Mouse (Mus musculus): ENCODE data around the gene Olig3.
"Not testable (repeated sequence)": the region's sequence is repeated elsewhere in the genome, so short reads cannot be mapped to it uniquely, and the experiment has no call there.

Olig3 gene

DNA sequence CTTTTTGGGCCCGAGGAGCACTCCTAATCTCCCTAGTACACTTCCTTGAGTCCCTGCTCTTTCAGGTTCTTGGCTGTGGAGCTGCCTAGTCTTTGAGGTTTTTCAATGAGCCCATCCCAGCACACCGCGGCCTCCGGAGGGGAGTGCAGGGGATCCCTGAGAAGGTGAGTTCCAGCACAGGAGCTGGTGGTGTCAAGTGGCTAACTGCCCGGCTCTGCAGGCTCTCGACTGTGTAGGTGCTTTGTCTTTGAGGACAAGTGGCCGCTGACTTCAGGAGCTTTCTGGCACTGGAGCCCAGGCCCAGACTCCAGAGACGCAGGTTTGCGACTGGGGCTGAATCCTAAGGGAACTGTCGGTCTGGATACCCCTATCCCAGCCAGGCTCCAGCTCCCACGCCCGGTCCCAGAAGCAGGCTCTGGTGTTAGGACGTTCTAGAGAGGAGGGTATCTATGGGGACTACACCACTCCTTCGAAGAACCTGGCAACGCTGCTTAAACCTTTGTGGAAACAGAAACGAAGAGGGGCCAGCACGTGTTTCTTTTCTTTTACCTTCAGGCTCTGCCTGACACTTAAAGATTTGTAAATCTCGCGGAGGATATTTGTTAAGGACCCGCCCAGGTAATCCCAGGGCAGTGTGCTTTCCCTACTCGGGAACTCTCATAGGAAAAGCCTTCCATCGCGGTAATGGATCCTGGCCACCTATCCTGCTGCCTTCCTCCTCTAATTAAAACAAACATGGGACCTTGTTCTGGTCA is 5.4 kb downstream of the Olig3 start:
- no peak for DNase-seq (ENCODE audit: low read depth)

DNA sequence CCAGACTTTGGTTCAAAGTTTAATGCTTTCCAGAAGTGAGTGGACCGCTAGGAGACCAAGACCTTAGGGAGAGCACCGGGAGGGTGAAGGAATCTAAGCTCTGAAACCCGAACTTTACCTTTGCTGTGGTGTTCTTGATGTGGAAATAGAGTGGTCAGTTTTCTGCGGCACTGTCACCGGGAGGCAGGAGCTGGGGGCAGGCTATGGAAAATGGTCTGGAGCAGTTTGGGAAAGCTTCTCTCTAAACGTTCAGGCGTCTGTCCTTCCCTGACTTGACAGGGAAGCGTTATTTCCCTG is 5.9 kb downstream of the Olig3 start:
- DNase-seq (ENCODE audit: low read depth) = no peak

DNA sequence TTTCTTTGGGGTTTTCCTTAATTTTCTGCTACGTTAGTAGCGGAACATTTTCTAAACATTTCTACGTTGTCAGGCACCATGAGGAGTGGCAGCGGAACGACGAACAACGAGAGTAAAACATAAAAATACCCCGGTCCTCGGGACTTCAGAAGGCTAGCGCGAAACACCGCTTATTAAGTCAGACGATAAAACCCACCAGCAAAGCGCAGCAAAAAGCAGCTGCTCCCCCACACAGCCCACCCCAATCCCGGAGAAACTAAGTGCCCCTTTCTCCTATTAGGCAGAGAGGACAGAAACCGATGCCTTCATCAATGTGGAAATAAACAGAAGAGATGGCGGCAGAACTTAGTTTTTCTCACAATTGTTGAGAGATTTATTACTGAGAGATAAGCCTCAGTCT is 6.5 kb downstream of the Olig3 start:
- no peak for DNase-seq (ENCODE audit: low read depth)

DNA sequence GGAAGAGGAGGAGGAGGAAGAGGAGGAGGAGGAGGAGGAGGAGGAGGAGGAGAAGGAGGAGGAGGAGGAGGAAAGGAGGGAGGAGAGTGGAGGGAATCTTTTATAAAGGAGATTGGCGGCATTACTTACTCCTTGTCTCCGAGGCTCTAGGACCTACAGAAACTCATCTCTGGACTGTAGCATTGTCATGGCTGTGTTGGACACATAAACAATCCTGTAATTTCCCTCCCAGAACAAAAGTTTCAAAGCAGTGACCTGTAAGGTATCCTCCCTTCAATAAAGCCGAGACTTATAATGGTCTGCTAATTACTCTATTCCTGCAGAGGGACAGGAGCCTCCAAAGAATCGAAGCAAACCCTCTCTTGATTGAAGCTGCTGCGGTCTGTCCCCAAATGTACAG is 7.0 kb downstream of the Olig3 start:
- no peak for DNase-seq (ENCODE audit: low read depth)

DNA sequence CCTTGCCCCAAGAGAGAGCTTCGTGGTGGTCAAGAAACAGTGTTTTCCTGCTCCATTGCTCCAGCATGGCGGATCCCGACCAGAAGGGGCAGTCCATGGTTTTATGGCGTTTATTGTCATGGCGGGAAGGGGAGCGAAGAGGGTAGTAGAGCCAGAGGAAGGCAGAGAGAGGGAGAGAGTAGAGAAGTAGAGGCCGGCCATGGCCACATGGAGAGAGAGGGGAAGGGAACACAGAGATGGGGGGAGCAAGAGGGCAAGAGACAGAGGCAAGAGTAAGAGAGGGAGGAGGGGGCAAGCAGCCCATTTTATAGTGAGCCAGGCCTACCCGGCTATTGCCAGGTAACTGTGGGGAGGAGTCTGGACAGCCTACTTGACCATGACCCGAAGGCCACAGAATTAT is 12.8 kb downstream of the Olig3 start:
- no peak for DNase-seq (ENCODE audit: low read depth)

DNA sequence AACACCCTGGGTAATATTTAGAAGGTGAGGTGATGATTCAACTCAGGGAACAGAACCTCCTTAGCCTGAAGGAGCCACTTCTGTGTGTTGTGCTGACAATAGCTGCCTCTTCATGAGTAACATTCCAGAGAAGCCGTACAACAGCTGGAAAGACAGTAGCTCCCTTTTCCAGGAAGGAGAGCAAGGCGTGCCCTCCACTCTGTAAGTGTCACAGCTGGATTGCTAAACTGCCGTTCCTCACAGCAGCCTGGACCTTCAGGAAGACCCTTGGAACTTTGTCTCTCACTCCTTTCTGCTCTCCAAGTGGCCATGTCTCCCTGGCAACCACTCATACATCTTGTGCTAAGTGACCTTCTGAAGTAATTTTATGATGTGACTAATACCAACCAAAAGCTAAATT is 13.8 kb downstream of the Olig3 start:
- DNase-seq (ENCODE audit: low read depth) = no peak

DNA sequence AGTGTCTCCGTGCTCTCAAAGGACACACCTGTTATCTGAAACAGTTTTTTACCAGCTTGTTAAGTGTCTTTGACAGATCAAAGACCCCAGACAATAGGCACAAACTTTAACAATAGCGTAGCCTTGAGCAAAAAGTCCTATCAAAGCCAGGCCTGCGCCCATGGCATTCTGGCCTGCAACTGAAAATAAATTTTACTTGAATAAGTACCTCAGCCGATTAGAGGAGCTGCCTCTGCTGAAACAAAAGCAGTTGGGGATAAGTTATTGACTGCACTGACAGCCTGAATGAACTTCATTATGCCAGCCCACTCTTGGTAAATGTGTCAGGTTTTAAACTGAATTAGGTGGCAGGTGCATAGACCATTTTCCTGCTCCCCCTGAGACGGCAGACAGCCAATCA is 15.9 kb downstream of the Olig3 start:
- no peak for DNase-seq (ENCODE audit: low read depth)

DNA sequence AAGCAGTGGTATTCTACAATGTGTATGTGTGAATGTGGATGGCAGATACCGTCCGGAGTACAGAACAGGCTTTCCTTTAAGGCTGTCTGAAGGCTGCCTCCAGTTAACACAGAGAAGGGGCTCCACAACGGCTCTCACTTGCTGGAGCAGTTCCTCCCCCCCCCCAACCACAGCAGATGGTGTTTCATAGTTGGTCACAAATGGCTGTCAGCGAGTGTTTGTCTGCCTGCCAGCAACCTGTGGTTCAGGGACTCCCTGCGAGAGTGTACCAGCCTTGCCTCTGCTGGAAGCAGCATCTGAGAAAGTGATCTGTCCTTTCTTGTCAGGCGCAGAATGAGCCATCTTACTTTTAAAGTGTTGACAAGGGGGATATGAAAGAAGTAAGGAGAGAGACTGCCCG is 17.5 kb downstream of the Olig3 start:
- DNase-seq (ENCODE audit: low read depth) = no peak

DNA sequence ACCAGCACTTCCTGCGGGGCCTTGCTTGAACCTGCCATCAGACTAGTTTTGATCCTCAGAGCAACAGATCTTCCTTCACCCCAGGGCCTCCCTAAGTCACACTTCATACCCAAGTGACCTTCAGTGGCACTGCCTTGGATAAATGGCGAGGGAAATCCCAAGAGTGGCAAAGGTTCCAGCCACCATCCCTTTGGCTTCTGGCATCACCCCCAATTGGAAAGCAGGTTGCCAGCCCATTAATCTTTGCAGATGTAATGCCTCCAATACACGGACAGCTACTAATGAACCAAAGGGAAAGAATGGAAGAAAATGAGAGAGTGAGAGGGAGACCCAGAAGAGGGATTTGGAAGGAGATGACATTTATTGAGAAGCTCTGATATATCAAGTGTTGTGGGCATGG is 18.0 kb downstream of the Olig3 start:
- DNase-seq (ENCODE audit: low read depth) = no peak

DNA sequence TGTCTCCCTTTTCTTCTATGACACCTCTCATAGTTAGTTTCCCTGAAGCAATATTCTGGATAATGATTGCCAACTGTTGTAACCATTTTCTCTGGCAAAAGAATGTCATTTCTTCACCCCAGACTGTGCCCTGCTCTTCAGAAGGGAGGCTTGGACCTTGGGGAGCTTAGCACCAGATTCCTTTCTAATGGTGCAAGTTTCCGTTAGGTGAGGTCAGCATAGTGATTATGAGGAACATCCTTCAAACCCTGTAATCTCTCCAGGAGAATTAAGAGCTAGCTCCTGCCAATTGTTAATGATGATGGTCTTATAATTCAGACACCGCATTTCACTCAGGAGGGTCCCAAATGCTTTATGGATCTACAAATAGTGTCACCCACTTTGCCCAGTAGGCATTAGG is 19.5 kb downstream of the Olig3 start:
- no peak for DNase-seq (ENCODE audit: low read depth)

DNA sequence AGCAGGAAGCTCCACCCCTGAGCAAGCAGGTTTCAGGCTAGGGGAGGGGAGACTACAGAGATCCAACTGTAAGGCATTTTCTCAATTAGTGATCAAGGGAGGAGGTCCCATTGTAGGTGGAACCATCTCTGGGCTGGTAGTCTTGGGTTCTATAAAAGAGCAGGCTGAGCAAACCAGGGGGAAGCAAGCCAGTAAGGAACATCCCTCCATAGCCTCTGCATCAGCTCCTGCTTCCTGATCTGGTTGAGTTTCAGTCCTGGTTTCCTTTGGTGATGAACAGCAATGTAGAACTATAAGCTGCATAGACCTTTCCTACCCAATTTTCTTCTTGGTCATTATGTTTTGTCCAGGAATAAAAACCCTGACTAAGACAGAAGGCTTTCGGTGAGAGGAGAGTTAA is 24.6 kb downstream of the Olig3 start:
- not testable (repeated sequence) for DNase-seq (ENCODE audit: low read depth)

DNA sequence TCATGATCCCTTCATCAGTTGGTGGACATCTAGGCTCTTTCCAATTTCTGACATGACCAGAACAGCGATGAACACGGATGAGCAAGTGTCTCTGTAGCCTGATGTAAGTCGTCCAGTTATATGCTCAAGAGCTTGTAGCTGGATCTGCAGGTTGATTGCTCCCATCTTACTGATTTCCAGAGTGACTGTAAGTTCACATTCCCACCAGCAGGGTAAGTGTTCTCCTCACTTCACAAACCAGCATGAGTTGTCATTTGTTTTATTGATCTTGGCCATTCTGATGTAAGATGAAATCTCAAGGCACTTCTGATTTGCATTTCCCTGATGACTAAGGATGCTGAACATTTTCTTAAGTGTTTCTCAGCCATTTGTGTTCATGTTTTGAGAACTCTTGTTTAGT is 27.8 kb downstream of the Olig3 start:
- no peak for DNase-seq (ENCODE audit: low read depth)

DNA sequence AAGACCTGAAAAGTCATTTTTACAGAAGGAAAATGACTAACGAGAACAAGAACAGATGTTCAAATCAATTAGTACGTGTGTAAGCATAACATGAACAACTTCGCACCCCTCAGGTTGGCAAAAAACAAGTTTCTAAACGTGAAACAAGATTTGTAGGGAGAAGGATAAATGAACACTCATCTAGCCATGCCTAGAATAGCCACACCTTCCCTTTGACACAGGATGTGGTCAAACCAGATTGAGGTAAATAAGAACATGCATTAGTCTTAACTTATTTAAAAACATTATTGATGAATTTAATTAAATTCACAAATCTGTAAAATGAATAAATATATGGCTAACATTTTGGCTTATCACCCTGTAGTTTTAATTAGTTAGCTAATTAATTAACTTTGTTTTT is 35.5 kb downstream of the Olig3 start:
- DNase-seq (ENCODE audit: low read depth) = peak; percentile 61

DNA sequence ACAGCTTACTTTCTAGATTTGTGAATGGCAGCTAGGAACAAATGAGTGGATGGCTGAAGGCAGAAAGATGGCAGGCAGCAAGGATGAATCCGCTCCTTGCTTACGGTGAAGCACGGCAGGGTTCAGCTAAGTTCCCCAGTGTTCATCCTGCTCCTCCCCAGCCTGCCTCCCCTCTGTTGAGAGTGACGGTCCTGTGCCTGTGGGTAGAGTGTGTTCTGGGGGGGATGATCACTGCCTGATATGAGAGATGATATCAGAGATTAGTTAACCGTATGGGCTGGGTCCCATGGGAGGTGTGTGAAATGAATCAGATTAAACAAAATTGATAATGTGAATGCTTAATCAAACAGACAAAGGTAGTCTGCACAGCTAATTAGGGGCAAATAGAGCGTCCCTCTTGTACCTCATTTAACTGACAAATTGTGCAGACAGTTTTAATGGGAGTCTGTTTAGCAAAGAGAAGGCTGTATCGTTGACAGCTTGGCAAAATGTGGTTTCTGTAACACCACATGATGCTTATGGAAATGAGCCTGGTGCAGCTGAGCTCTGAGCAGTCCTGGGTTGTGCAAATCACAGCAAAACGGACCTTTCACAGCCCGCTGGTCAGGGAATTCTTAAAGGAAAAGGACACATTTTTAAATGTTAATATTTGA is 40.3 kb downstream of the Olig3 start:
- DNase-seq (ENCODE audit: low read depth) = no peak

DNA sequence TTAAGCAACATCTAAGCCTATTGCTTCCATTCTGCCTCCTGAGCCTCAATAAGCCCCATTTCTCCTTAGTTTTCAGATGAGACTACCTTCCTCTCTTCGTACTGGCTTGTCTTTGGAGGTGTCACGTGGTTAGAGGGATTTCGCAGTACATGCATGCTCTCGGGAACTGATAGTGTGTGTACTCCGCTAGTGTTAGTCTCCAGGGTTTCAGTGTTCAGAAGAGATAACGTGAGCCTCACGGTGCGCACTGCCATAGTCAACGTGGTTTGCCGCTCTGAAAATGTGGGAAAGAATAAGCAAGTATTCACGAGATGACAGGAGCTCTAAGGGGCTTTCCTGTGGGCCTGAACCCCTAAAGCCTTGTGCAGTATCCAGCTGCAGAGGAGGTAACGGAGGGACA is 41.1 kb downstream of the Olig3 start:
- DNase-seq (ENCODE audit: low read depth) = no peak

DNA sequence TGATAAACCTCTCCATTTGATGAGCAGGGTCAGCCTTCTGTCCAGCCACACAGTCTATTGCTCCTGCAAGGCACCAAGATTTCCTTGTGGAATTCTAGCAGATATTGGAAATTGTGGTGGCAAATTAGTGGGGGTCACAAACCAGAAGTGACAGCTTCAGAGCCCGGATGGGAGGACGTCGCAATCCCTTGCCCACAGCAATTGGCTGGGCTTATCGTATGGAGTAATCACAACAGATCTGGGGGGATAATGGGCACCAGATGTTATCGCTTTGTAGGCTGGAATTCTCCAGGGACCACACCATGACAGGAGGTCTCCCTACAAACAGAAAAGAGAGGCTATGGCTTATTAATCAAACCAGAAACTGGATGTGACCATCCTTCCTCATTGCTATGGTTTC is 44.8 kb downstream of the Olig3 start:
- no peak for DNase-seq (ENCODE audit: low read depth)

DNA sequence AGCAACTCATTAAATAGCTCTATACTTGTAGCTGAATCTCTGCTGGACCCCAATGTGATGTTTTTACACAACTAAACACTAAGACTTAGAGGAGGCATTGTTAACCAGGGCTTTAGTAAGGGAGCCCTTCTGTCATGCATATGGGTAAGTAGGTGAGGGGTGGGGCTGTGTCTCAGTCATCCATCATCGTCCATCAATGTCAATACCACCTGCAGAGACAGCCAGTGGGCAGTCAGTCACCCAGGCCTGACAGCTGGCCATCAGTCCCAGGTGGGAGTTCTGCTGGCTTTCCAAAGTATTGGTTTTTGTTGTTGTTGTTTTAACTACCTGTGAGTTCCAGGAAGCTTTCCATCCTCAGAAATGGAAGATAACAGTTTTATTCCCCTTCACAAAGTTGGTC is 48.1 kb downstream of the Olig3 start:
- no peak for DNase-seq (ENCODE audit: low read depth)

DNA sequence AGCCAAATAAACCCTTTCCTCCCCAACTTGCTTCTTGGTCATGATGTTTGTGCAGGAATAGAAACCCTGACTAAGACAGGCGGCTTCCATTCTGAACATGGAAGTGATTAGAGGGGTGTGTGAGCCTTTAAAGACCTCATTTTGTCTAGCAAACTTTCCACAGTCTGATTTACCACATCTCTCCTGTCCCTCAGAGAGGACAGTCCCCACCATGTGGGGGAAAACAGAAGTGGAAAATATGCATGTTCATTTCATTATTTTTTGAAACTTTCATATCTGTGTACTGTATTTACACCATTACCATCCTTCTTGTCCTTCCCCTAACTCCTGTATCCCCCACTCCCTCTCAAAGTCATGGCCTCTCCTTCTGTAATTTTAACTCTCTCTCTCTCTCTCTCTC is 49.6 kb downstream of the Olig3 start:
- DNase-seq (ENCODE audit: low read depth) = peak; percentile 27

DNA sequence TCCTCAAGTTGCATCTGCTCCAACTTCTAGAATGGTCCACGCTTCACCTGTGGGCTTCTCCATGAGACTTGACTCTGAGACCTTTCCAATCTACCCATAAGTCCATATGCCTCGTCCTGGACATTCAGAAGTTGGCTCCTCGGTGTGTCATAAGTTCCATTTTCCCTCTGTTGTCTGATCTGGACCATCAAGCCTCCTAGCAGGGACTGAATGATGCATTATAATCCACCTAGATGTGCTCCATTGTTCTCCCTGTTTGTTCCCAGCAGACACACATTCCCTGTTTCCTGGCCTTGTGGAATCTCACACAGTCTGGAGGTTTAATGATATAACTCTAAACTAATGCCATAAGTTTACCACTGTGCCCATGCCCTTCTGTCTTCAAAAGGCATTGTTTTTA is 50.8 kb downstream of the Olig3 start:
- no peak for DNase-seq (ENCODE audit: low read depth)
